Mouse (Mus musculus): ENCODE measurements around the gene Copb2.

- TF ChIP-seq GATA1 (IDR thresholded peaks at IDR 0.05; ENCODE audit: low read length) (no peak), TAL1 (IDR thresholded peaks at IDR 0.05; ENCODE audit: low read length) (no peak)
Measured at GRCm38 (mm10) chr9:98523872-98524271, 39.6 kb upstream of the Copb2 start.
